Mouse (Mus musculus) adrenal gland, postnatal 4 days (tissue): ENCODE measurements around the gene Trp63. TPM values are rescaled to one million over a fixed set of nuclear protein-coding genes. Genes with fewer than 3 reads are reported as not detected.

Source experiments
- DNase-seq, 2 experiments: peaks; one replicate each; pipeline ENCODE4 v3.0.0; 2021 to 2022; ENCODE audit warnings: low spot score in 2 of 2, mixed read lengths in 2 of 2
- total RNA-seq, 2 experiments: library from RNA; stranded (reverse); gene quantifications; 2 replicates each; pipeline ENCODE4 v1.2.3; 2021

Gene Trp63
- total RNA-seq, 2 experiments from 2014 or later = 0.36 to 0.71 TPM

DNA sequence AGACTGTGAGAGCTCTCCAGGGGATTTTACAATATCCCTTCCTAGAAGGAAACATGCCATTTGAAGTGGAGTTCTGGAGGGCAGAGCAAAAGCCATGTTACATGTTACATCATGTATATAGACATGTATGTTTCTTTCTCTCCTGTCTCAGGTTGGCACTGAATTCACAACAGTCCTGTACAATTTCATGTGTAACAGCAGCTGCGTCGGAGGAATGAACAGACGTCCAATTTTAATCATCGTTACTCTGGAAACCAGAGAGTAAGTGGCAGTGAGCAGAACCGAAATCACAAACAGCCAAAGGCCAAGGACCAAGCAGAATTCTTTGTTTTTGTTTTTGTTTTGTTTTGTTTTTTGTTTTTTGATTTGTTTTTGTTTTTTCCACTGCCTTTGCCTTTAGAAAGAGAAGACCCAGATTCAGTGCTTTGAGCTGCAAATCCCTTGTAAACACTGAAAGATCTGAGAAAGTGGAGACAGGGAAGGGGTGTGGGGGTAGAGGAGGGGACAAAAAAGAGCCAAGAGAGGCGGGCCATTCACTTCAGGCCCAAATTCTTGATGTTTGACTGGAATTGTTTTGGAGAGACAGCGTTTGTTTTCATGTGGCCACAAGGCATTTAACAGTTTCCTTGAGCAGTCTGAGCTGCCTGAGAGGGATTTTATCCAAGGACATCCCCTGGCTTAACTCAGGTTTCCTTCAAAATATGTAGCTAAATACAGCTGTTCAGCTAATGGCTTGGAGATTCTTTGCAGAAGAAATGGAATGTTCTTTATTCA is 181.7 kb downstream of the Trp63 start:
- no peak for DNase-seq

DNA sequence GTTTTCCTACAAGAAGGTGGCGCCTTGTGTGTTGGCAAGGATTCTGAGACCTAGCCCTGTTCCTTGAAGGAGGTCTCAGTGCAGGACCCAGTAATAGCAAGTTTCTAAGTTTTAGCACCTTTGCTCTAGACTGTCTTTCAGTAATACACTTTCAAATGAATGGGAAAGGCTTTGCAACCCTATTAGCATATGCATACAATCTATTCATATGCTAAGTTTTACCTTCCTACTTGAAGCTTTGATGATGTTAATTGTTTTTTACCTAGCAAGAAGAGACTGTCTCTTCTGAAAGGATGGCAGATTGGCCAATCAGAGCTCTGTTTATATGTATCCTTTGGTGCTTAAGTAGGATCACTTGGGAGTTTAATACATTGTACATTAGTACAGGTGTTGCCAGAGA is 187.9 kb downstream of the Trp63 start:
- no peak for DNase-seq

DNA sequence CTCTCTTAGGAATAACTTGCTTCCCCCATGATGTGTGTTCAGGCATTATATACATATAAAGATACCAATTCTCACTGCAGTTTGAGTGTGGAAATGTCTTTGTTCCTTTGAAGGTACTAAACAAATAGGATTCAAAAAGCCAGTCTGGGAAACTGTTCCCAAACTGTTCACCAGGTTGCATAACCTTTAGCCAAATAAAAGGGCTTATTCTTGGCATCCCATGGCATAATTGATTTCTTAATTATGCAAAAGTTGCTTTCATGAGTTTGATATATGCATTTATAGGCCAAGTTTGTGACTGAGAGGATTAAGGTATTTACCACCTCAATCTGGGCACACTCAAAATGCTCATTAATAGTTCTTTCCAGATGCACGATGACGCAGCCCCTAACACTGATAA is 192.1 kb downstream of the Trp63 start:
- DNase-seq = no peak

DNA sequence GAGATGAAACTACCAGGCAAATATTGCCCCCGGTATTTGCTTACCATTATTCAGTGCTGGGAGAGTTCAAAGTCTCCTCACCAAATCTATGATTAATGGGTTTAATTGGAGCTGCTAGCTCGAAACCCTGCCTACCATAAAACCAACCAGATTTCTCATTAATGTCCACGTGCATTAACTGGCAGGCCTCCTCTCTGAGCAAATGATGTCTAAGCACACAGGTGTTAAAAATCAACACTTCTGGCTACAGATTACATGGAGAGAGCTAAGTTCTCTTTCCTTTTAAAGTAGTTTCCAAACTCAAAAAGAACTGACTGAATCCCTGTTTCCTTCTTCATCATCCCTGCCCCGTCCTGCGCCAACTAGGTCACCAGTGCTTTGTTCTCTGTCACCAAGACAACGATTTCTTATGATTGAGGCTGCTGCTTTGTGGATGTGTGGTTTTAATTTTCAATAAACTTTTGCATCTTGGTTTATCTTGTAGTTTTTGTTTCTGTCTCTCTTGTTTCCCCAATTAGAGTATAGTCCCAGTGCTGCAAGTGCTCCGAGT is 193.9 kb downstream of the Trp63 start:
- DNase-seq = no peak

DNA sequence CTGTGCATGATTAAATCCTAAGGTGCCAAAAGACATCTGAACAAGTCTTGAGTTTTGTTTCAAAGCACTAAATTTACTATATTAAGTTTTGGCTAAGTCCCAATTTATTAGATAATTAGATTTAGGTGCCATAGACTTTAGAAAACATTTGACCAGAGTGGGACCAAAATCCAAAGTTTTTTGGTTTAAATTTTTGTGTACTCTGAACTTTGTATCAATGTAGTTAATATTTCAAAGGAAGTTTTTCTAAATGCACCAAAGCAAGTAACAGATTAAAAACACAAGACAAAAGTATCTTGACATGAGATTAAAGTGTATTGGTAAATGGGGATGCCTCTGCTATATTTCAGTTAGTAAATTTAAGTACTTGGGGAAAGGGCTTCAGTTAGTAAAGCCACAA is 194.6 kb downstream of the Trp63 start:
- no peak for DNase-seq

DNA sequence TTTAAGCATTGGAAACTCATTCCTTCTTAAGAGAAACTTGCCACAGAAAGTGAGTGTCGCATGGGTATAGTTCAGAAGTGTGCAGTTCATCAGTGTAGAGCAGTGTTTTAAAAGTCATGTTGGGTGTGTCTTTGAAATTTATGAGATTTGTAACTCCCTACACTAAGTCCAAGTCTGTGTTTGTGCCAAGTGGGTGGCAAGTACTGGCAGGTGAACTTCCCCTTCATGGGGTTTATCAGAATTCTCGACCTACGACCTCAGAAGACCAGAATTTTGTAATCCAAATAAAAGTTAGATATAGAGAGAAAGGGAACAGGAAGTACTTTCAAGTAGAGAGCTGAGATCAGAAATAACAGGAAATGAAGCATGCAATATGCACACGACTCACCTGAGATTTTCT is 215.5 kb downstream of the Trp63 start:
- DNase-seq = no peak

DNA sequence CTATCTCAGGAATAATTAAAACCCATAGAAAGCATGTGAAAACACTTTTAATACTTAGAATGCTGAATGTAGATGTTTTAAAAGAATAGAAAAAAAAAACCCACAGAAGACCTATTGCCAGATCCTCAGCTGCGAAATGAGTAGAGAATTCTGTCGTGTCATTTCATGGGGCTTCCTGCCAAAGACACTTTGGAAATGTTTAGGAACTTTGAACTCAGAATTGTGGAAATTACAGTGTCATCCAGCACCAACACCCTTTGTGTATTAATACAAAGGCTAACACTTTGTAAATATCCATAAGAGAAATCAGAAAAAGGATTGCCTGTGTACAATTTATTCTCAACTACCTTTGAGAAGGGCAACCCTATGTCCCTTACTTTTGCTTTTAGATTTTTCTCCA is 216.1 kb downstream of the Trp63 start:
- no peak for DNase-seq

DNA sequence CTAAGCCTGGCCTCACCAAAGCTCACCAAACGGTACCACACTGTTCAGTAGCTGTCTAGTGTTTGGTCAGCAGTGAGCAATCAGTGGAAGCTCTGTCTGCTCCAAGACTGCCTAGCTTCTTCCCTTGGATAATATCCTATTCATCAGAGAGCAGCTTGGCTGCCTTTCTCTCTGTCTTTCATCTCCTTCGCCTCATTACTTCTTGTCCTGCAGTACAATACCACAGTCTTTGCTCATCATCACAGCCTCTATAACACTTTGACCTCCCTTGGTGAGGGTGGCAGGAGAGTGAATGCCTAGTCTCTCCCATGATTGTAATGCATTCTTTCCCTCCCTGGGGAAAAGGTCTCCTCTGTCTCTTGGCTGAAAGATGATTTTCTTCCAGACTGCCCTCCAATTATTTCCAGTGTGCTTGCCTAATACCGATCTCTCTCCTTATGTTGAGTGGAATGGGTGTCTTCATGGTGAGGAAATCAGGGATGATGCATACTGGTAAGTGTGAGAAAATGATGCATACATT is 216.9 kb downstream of the Trp63 start:
- no peak for DNase-seq

DNA sequence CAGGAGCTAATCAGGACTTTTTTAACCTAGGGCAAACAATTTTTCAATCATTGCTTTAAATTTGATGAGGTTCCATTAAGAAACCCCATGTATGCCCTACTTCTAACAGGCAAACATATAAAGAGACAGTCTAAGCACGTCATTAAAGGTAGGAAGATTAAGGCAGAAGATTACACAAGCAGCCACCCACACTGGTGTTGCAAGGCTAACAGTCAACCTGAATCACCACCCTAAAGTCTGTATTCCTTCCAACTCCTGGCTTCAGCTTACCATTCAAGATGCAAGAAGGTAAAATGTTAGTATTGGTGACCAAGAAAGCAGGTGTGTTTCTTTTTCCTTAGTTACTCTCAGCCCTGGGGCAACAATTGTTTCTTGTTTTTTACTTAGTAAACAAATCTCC is 228.6 kb downstream of the Trp63 start:
- DNase-seq = no peak

DNA sequence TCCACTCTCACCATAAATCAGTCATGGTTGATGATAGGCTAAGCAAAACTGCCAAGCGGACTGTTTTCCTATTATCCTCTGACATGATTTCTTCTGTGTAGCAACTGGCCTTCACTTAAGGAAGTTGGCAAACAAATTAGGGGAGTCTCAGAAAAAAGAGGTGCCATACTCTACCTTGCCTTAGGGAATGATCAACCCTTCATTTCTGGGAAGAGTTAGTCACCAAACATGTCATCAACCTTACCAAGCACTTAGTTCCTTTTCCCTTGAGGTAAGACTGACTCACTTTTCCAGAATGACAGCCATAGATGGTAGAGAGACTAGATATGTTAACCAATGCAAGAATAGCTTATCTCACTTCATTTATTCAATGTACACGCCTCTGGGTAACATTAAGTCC is 250.6 kb downstream of the Trp63 start:
- no peak for DNase-seq
